Mouse (Mus musculus): ENCODE measurements around the gene Mtap. TPM values are rescaled to one million over a fixed set of nuclear protein-coding genes. Genes with fewer than 3 reads are reported as not detected.

Mtap gene
- polyA plus RNA-seq, 1 experiment: 17.5 TPM

DNA sequence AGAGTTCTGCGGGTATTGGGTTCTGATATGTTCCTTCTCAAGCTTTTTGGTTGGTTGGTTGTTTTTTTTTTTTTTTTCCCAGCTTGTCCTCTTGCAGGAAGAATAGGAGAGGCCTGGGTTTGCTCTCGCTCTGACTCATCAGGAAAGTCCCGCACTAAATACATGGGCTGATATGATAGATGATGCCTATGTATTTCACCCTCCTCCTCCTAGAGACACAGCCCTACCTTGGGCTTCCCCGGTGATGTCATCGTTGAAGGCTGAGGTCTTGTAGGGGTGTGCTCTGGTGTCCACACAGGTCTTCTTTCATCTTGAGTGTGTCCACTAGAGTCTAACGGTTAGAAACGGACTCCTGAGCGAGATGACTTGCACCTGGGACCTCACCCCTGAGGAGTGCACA, 26.7 kb downstream of the Mtap start:
- Histone ChIP-seq H3K4me3 (ENCODE audit: insufficient read depth, low read depth, low read length) (no peak overlapping the region), H3K4me1 (ENCODE audit: control insufficient read depth, insufficient read depth, insufficient read length, low read length) (no peaks in the 10 kb centered on the region), H3K27ac (replicated peaks; ENCODE audit: low read depth, low read length) (no peak overlapping the region)

DNA sequence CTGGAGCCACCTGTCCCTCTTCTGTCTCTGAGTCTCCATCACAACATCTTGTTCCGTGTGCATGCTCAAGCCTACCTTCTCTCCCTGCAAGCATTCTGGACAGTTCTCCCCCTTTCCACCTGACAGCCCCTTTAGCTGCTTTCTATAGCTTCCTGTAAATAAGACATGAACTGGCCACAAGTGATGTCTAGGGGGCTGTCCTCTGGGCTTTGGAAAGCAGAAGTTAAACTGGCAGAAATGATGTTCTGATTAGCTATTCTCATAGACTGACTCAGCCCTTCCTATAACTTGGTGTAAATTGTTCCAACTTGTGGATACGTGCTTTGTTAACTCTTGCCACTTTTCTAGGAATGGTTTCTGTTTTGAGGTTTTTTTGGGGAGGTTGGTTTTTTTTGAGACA, 27.8 kb downstream of the Mtap start:
- H3K4me3 ChIP-seq (ENCODE audit: insufficient read depth, low read depth, low read length): no peak overlapping the region
- H3K27ac ChIP-seq (replicated peaks; ENCODE audit: low read depth, low read length): no peak overlapping the region
- H3K4me1 ChIP-seq (ENCODE audit: control insufficient read depth, insufficient read depth, insufficient read length, low read length): no peaks in the 10 kb centered on the region

DNA sequence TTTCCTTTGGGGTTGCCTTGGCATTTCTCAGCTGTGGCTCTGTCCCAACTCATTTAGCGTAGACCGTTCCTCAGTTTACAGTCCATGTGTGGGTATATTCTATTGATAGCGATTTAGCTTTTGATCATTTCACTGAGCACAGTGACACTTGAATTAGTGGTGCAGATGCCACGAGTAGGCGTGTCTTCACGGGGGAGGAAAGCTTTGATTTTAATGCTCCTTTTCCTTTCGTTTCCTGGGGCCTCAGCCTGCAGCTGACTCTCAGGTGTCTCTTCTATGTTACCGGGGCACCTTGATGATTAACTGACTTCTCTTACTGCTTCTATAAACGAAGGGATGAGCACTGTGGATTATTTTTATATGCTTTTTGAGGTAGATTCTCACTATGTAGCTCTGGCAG, 32.0 kb downstream of the Mtap start:
- Histone ChIP-seq H3K4me1 (ENCODE audit: control insufficient read depth, insufficient read depth, insufficient read length, low read length) (no peaks in the 10 kb centered on the region), H3K4me3 (ENCODE audit: insufficient read depth, low read depth, low read length) (no peak overlapping the region), H3K27ac (replicated peaks; ENCODE audit: low read depth, low read length) (no peak overlapping the region)

DNA sequence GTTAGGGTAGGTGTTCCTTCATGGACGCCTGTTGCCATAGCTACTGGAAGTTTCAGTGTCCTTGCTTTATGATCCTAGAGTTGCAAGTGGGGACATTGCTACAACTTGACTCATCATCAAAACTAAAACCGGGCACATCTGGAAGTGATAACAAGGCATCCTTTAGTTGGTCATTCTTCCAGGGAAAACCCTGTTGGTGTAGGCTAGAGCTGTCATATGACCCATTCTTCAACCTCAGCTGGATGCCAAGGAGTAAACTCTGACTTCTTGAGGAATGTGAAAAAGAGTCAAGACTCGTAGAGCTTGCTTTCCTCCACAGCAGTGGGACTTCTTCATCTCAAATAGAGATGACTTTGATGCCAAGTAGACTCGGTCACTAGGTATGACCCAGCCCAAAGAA, 32.8 kb downstream of the Mtap start:
- no peak overlapping the region for H3K4me3 ChIP-seq (ENCODE audit: insufficient read depth, low read depth, low read length)
- 0 out of 2 replicates have a peak, but pooled peaks cover 2% of the 10 kb centered on the region for H3K4me1 ChIP-seq (ENCODE audit: control insufficient read depth, insufficient read depth, insufficient read length, low read length)
- no peak overlapping the region for H3K27ac ChIP-seq (replicated peaks; ENCODE audit: low read depth, low read length)

DNA sequence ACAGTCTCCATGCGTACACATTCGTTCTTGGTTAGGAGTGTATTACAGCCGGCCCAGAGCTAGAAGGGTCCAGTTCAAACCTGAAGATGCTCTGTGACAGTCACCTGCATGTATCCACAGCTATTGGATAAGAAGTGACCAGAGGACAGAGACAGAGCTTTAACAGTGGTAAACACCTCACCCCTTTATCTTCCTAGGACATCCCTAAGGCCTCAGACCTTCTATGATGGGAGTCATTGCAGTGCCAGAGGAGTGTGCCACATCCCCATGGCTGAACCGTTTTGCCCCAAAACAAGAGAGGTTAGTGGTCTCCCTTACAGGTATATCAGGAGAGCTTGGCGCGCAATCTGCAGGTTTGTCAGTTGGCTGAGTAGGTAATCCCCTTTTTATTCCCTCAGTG, 34.0 kb downstream of the Mtap start:
- Histone ChIP-seq H3K4me3 (ENCODE audit: insufficient read depth, low read depth, low read length) (no peak overlapping the region), H3K27ac (replicated peaks; ENCODE audit: low read depth, low read length) (no peak overlapping the region), H3K4me1 (ENCODE audit: control insufficient read depth, insufficient read depth, insufficient read length, low read length) (0 out of 2 replicates have a peak, but pooled peaks cover 2% of the 10 kb centered on the region)

DNA sequence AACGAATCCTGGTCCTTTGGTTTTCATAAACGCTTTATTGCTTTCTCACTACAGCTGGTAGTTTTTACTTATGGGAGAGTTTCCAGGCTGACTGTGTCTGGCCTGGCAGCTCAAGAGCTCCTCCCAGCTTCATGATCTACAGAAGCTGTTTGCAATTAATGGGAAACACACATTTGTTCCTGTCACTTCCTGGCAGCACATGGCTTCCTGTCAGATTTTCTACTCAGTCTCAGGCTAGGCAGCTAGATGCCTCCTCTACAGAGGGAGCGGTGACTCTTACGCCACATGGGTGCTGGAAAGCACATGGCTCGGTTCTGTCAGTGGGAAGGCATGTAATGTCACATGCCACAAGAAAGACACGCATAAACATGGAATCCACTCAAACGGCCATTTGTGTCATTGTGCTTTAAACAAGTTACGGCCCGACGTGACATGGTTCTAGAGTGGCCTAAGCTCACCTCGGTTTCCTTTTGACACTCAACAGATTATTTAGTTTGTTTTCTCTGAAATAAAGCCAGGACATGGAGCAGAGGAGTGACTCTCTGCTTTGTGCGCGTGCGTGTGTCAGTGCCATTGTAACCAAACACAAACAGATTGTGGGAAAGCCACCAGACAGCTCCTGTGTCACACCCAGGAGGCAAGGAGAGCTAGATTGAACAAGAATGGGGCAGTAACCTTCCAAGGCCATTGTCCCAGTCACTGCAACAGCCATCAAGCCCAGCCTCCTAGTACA, 36.1 kb downstream of the Mtap start:
- no peak overlapping the region for H3K4me3 ChIP-seq (ENCODE audit: insufficient read depth, low read depth, low read length)
- peak overlapping the region; percentile 48 for H3K27ac ChIP-seq (replicated peaks; ENCODE audit: low read depth, low read length)
- 0 out of 2 replicates have a peak, but pooled peaks cover 2% of the 10 kb centered on the region for H3K4me1 ChIP-seq (ENCODE audit: control insufficient read depth, insufficient read depth, insufficient read length, low read length)

DNA sequence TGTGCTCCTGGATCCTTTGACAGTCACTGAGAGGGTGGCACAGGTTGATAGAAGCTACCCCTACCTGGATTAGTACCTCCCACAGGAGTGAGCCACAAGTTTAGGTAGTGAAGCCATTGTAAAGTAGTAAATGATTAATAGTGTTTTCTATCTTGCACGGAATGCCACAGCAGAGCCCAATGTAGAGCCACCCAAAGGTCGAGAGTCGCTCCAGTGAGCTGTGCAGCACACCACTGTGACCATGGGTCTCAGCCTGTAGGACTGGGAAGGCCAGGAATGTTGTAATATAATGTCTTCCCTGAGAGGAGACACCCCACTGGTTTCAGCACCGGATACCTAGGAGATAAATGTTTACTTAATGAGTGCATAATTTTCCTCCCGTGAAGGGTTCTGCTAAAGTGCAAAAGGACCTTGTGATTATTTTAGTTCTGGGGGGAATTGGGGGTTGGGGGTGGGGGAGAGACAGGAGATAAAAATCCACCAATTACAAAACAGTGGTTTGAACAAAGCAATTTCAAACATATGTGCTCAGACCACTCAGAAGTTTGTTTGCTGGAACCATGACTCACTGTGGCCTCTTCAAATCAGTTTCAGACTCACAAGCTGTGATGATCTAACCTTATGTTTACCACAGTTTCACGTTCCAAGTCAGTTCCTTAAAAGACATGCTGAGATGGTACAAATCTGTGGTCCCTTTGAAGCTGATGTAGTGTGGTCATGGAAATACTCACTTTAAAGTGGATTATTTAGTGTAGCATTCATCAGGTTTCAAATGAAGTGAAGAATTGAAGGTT, 40.8 kb downstream of the Mtap start:
- no peak overlapping the region for H3K4me3 ChIP-seq (ENCODE audit: insufficient read depth, low read depth, low read length)
- H3K27ac ChIP-seq (replicated peaks; ENCODE audit: low read depth, low read length): no peak overlapping the region
- 0 out of 2 replicates have a peak, but pooled peaks cover 2% of the 10 kb centered on the region for H3K4me1 ChIP-seq (ENCODE audit: control insufficient read depth, insufficient read depth, insufficient read length, low read length)

DNA sequence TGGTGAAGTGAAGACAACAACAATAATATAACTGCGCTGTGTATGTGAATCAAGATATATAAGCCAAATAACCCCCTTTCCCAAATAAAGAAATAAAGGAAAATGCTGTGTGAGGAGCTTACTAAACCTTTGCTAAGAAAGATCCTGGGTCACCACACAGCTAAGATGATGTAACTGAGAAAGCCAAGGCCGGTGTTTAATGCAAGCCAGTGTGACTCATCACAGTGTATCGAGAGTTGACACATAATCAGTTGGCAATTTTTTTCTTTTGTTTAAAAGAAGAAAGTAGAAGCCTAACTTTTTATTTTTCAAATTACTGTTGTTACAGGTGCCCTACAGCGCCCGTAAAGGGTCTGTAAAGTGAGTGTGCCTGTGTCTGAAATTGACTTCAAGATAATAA, 43.2 kb downstream of the Mtap start:
- no peaks in the 10 kb centered on the region for H3K4me1 ChIP-seq (ENCODE audit: control insufficient read depth, insufficient read depth, insufficient read length, low read length)
- H3K4me3 ChIP-seq (ENCODE audit: insufficient read depth, low read depth, low read length): no peak overlapping the region
- no peak overlapping the region for H3K27ac ChIP-seq (replicated peaks; ENCODE audit: low read depth, low read length)

DNA sequence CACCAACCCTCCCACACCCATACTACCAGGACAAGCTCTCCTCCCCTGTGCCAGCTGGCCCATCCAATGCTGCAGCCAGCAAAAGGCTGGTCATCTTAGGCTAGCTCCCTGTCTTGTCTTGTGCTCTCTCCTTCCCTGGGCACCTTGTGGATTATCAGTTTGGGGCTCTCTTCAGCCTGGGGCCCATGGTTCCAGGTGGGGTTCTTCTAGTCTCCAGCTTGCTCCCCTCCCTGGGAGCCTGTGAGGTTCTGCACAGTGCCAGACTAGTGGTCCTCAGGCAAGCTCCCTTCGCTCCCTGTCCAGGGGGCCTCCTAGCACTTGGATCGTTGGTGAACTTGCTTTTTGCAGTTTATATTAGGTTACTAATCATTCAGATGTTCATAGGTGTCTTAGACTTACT, 44.7 kb downstream of the Mtap start:
- Histone ChIP-seq H3K4me3 (ENCODE audit: insufficient read depth, low read depth, low read length) (no peak overlapping the region), H3K27ac (replicated peaks; ENCODE audit: low read depth, low read length) (no peak overlapping the region), H3K4me1 (ENCODE audit: control insufficient read depth, insufficient read depth, insufficient read length, low read length) (no peaks in the 10 kb centered on the region)

DNA sequence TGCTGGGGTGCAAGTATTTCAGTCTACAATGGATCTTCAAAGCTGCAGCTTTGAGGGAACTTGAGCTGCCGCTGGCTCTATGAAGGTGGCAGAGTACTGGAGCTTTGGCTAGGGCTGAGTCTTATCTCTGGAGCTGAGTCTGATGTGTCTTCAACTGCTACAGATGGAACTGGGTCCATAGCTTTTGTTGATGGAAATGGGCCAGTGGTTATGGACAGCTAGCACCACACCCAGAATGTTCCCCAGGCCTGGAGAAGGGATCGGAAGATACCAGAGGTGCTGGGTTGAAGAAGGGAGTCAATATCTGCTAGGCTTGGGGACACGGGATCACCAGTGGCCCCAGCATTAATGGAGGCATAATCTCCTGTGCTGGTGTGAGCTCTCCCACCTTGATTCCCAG, 45.6 kb downstream of the Mtap start:
- no peaks in the 10 kb centered on the region for H3K4me1 ChIP-seq (ENCODE audit: control insufficient read depth, insufficient read depth, insufficient read length, low read length)

DNA sequence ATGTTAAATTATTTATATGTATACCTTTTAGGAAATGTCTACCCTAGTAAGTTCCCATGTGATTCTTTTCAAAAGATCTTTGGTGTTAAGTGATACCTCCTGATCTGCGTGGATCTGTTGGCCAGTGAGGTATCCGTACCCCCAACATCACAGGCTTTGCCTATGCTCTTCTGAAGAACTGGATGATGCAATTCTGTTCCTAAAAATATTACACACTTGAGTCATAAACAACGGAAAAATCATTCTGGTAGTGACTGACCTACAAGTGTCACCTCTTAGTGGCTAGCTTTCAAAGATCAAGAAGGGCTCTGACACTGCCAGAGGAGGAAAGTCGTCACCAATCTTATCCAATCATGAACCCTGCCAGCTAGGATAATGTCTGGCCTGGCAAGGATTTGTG, 58.6 kb downstream of the Mtap start:
- Histone ChIP-seq H3K4me1 (ENCODE audit: control insufficient read depth, insufficient read depth, insufficient read length, low read length) (no peaks in the 10 kb centered on the region), H3K4me3 (ENCODE audit: insufficient read depth, low read depth, low read length) (no peak overlapping the region), H3K27ac (replicated peaks; ENCODE audit: low read depth, low read length) (no peak overlapping the region)

More for the DNA sequence above, 45.6 kb downstream of the Mtap start:
- H3K4me3 ChIP-seq (ENCODE audit: insufficient read depth, low read depth, low read length): no peak overlapping the region
- H3K27ac ChIP-seq (replicated peaks; ENCODE audit: low read depth, low read length): no peak overlapping the region

DNA sequence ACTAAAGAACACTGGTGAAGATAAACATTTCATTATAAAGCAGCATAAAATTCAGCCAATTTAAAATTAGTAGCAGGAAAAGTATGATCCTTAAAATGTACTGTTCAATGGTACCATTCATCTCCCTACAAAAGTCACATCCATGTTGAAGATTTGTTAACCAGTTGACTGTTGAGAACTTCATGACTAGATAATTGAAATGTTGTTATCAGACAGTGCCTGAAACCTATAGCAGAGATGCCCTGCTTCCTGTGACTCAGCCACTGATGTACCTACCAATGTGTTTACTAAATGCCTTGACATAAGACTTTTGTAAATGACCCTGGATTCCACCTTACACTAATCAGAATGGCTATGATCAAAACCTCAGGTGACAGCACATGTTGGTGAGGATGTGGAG, 60.2 kb downstream of the Mtap start:
- no peak overlapping the region for H3K27ac ChIP-seq (replicated peaks; ENCODE audit: low read depth, low read length)
- no peak overlapping the region for H3K4me3 ChIP-seq (ENCODE audit: insufficient read depth, low read depth, low read length)
- H3K4me1 ChIP-seq (ENCODE audit: control insufficient read depth, insufficient read depth, insufficient read length, low read length): no peaks in the 10 kb centered on the region

DNA sequence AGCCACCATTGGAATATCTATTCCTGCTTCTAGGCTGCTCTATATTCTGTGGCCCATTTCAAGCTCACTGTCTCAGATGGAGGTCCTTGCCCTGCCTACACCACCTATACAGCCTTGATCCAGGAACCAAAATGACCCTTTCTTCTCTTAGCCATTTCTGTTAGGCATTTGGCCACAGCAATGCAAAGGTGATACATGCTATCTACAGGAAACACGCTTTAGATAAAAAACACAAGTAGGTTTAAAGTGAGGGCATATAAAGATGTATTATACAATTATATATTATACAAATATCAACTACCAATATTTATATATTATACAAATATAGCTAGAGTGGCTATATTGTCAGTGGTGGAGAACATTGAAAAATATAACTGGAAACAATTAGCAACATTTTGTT, 63.9 kb downstream of the Mtap start:
- no peaks in the 10 kb centered on the region for H3K4me1 ChIP-seq (ENCODE audit: control insufficient read depth, insufficient read depth, insufficient read length, low read length)

DNA sequence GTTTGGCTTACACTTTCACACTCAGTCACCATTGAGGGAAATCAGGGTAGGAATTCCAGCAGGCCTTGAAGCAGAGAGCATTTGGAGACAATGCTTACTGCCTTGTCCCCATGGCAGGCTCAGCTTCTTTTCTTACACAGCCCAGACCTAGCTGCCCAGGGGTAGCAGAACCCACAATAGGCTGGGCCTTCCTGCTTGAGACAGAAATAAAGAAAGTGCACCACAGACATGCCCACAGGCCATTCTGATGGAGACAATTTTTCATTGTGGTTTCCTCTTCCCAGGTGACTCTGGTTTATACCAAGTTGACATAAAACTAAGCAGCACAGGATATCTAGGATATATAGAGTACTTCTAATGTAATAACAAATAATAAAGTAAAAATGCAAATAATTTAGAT, 72.4 kb downstream of the Mtap start:
- Histone ChIP-seq H3K4me1 (ENCODE audit: control insufficient read depth, insufficient read depth, insufficient read length, low read length) (no peaks in the 10 kb centered on the region), H3K4me3 (ENCODE audit: insufficient read depth, low read depth, low read length) (no peak overlapping the region), H3K27ac (replicated peaks; ENCODE audit: low read depth, low read length) (no peak overlapping the region)

More for the DNA sequence above, 63.9 kb downstream of the Mtap start:
- Histone ChIP-seq H3K4me3 (ENCODE audit: insufficient read depth, low read depth, low read length) (no peak overlapping the region), H3K27ac (replicated peaks; ENCODE audit: low read depth, low read length) (no peak overlapping the region)

DNA sequence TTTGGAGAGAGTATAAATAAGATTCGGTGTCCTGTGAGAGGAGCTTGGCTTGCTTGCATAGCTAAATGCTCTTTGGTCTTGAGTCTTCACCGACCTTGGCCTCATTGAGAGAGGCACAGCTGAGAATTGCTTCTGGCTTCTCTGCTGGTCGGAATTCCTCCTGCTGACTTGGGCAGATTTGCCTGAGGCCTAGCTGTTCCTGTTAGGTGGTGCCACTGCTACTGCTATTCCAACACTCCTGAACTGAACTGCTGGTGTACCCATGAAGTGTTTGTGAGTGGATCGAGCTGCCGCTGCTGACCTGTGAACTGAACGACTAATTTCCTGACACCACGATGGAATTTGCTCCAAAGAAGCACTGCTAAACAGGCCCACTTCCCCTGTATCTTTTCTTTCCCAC, 73.4 kb downstream of the Mtap start:
- H3K27ac ChIP-seq (replicated peaks; ENCODE audit: low read depth, low read length): no peak overlapping the region
- H3K4me1 ChIP-seq (ENCODE audit: control insufficient read depth, insufficient read depth, insufficient read length, low read length): no peaks in the 10 kb centered on the region
- H3K4me3 ChIP-seq (ENCODE audit: insufficient read depth, low read depth, low read length): no peak overlapping the region

DNA sequence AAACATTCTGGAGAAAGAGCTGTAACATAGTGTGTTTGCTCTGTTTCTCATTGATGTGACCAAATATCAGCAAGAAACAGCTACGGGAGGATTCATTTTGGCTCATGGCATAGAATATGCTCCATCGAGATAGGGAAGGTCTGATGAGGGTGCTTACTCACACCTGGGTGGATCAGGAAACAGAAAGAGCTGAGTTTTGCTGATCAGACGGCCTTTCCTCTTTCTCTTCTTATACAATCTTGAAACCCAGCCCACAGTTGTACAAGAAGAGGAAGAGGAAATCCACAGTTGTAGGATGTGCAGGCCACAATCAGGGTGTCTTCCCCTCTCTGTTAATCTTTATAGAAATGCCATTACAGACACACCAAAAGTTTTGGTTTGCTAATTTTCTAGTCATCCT, 75.3 kb downstream of the Mtap start:
- H3K27ac ChIP-seq (replicated peaks; ENCODE audit: low read depth, low read length): no peak overlapping the region
- no peak overlapping the region for H3K4me3 ChIP-seq (ENCODE audit: insufficient read depth, low read depth, low read length)
- no peaks in the 10 kb centered on the region for H3K4me1 ChIP-seq (ENCODE audit: control insufficient read depth, insufficient read depth, insufficient read length, low read length)

Data from brown adipose tissue, adult 24 weeks (tissue).